Mouse (Mus musculus) frontal cortex, postnatal 14 days (tissue): Measurements from ENCODE around the gene Abcg4.
"Not testable (repeated sequence)": the region's sequence is repeated elsewhere in the genome, so short reads cannot be mapped to it uniquely, and the experiment has no call there.

Experiments
- DNase-seq, 2 experiments: peaks; one replicate each; pipeline ENCODE4 v3.0.0; 2022; ENCODE audit warnings: low spot score in 2 of 2

The Abcg4 gene

GRCm38 (mm10) chr9:44319887-44320798 lies 31.7 kb upstream of the Abcg4 start, which contains the start of gene C2cd2l:
Gene C2cd2l, minus strand, starts transcription at chr9:44320285.
- DNase-seq = peak; percentile 87 to 90

- DNase-seq = peak in 1 of 2 experiments; percentile 39
Measured at GRCm38 (mm10) chr9:44319105-44319886, 30.9 kb upstream of the Abcg4 start.

GRCm38 (mm10) chr9:44318826-44319095 lies 30.3 kb upstream of the Abcg4 start:
- DNase-seq = no peak

GRCm38 (mm10) chr9:44318076-44318825 lies 29.8 kb upstream of the Abcg4 start:
- DNase-seq = no peak

GRCm38 (mm10) chr9:44317452-44317851 lies 29.0 kb upstream of the Abcg4 start:
- no peak for DNase-seq

- DNase-seq = no peak
Measured at GRCm38 (mm10) chr9:44314910-44315309, 26.5 kb upstream of the Abcg4 start.

- DNase-seq = no peak
Measured at GRCm38 (mm10) chr9:44314257-44314547, 25.8 kb upstream of the Abcg4 start.

- DNase-seq = peak; percentile 72 to 73
Measured at GRCm38 (mm10) chr9:44313476-44314256, 25.3 kb upstream of the Abcg4 start.

- DNase-seq = no peak
Measured at GRCm38 (mm10) chr9:44311136-44312134, 23.0 kb upstream of the Abcg4 start.

GRCm38 (mm10) chr9:44310750-44311135 lies 22.3 kb upstream of the Abcg4 start:
- DNase-seq = no peak

GRCm38 (mm10) chr9:44309756-44310155 lies 21.3 kb upstream of the Abcg4 start:
- no peak for DNase-seq

GRCm38 (mm10) chr9:44307248-44307647 lies 18.8 kb upstream of the Abcg4 start:
- DNase-seq = no peak

- no peak for DNase-seq
Measured at GRCm38 (mm10) chr9:44306532-44306931, 18.1 kb upstream of the Abcg4 start.

- DNase-seq = peak; percentile 96 to 98
Measured at GRCm38 (mm10) chr9:44305466-44306079, 17.2 kb upstream of the Abcg4 start, which contains the start of gene Hinfp. Gene Hinfp, minus strand, starts transcription at chr9:44305671.

- DNase-seq = not testable (repeated sequence)
Measured at GRCm38 (mm10) chr9:44300001-44300400, 11.6 kb upstream of the Abcg4 start.

GRCm38 (mm10) chr9:44292490-44292889 lies 4.1 kb upstream of the Abcg4 start:
- no peak for DNase-seq

- no peak for DNase-seq
Measured at GRCm38 (mm10) chr9:44288959-44289291, 510 bp upstream of the Abcg4 start.

- DNase-seq = peak in 1 of 2 experiments; percentile 33
Measured at GRCm38 (mm10) chr9:44287401-44288075, 877 bp downstream of the Abcg4 start.

GRCm38 (mm10) chr9:44287003-44287400 lies 1.4 kb downstream of the Abcg4 start:
- no peak for DNase-seq
